Comparison of ENCODE assay signal across 3 mouse cellular contexts in the genomic region with DNA sequence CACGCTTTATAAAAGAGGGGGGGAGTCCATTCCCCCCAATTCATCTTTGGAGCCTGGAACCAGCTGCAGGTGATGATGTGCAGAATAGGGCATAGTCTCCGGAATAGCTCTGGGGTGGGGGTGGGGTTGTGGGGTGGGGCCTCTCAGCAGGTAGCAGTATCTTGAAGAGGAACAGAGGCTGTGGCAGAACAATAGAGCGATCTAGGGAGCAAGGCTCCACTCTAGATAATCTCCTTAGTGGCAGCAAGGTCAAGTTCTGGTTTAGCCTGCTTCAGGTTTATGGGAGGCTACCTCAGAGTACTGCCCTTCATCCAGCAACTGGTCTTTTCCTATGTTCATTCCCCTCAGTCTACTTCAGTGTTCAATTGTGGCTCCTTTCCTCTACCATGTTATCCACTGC.
DNase-seq lines count a peak whose midpoint lies in the region.

No protein-coding gene starts in this region.

- DNase-seq in ES-CJ7 (ENCODE audit: low read depth, low spot score) (peak; percentile 60), R1 (ENCODE audit: low read depth, low spot score) (peak; percentile 73), ZHBTc4 (ENCODE audit: low read depth, low spot score) (peak; percentile 59)
